Mouse (Mus musculus) liver, embryonic 13.5 days (tissue): ENCODE results near the gene Snrpd3. TPM values are rescaled to one million over a fixed set of nuclear protein-coding genes. Genes with fewer than 3 reads are reported as not detected.
A peak's percentile ranks its signal among the peaks of the same experiment; 100 is the strongest.
"Not testable (repeated sequence)": the region's sequence is repeated elsewhere in the genome, so short reads cannot be mapped to it uniquely, and the experiment has no call there.

ENCODE experiments used
- ATAC-seq: fragments of 200-750 bp; cut with Nextera tagmentation; 2 replicates; pipeline ENCODE4 v1.8.0; 2017; ENCODE audit warnings: low read depth, mild to moderate bottlenecking, moderate number of reproducible peaks, moderate library complexity
- DNase-seq: peaks from one replicate; pipeline ENCODE4 v3.0.0; 2022
- H3K27ac ChIP-seq: fragments of 300-500 bp; sonication (generic); 2 replicates; pipeline ENCODE4 v1.5.1; 2015; ENCODE audit warnings: moderate library complexity, mild to moderate bottlenecking, inconsistent platforms
- H3K27me3 ChIP-seq: fragments of 300-500 bp; sonication (generic); 2 replicates; pipeline ENCODE4 v1.6.1; 2015; ENCODE audit warnings: mild to moderate bottlenecking, inconsistent platforms
- H3K36me3 ChIP-seq: fragments of 300-500 bp; sonication (generic); 2 replicates; pipeline ENCODE4 v1.6.1; 2015; ENCODE audit warnings: mild to moderate bottlenecking, inconsistent platforms
- H3K4me1 ChIP-seq: fragments of 300-500 bp; sonication (generic); replicated peaks from 2 replicates; pipeline ENCODE4 v1.6.1; 2015; ENCODE audit warnings: inconsistent platforms
- H3K4me2 ChIP-seq: fragments of 300-500 bp; sonication (generic); 2 replicates; pipeline ENCODE4 v1.6.1; 2015; ENCODE audit warnings: inconsistent platforms, mild to moderate bottlenecking, moderate library complexity
- H3K4me3 ChIP-seq: fragments of 300-500 bp; sonication (generic); replicated peaks from 2 replicates; pipeline ENCODE4 v1.5.1; 2015; ENCODE audit warnings: mild to moderate bottlenecking, inconsistent platforms
- H3K9ac ChIP-seq: fragments of 300-500 bp; sonication (generic); 2 replicates; pipeline ENCODE4 v1.6.1; 2015; ENCODE audit warnings: mild to moderate bottlenecking, inconsistent platforms
- H3K9me3 ChIP-seq: fragments of 300-500 bp; sonication (generic); replicated peaks from 2 replicates; pipeline ENCODE4 v1.6.1; 2016; ENCODE audit warnings: inconsistent platforms
- WGBS: fragments of 180-500 bp; shearing (Covaris S2); methylation state at CpG from one replicate; pipeline ENCODE4 v1.1.7; 2015; ENCODE audit not compliant: insufficient replicate concordance; 5-methylcytosine and 5-hydroxymethylcytosine counted together
- polyA plus RNA-seq: library from polyadenylated mRNA; unstranded; fragments of >200 nt; fragmentation: Nextera tagmentation; extraction: Ambion mirVana; gene quantifications from 2 replicates; pipeline ENCODE4 v1.2.1, GENCODE M21; 2015

The Snrpd3 gene
- polyA plus RNA-seq, 1 experiment from 2014 or later: 109 TPM

GRCm38 (mm10) chr10:75559041-75559675, 41.8 kb downstream of the Snrpd3 start:
- peaks cover 14% of the 10 kb centered on the region for H3K4me1 ChIP-seq
- H3K9ac ChIP-seq: no peak overlapping the region
- H3K36me3 ChIP-seq: no peaks in the 10 kb centered on the region
- peak overlapping the region; percentile 51; the same call in 1 of the 2 replicates for H3K4me3 ChIP-seq
- DNase-seq: no peak
- WGBS: 8% methylated on average over 14 of the region's 14 CpGs
- H3K27ac ChIP-seq: no peak overlapping the region
- H3K4me2 ChIP-seq: peak overlapping the region; percentile 68
- no peaks in the 10 kb centered on the region for H3K9me3 ChIP-seq
- no peak for ATAC-seq
- H3K27me3 ChIP-seq: peaks cover 73% of the 10 kb centered on the region

- H3K27me3 ChIP-seq: peaks cover 73% of the 10 kb centered on the region
- H3K4me2 ChIP-seq: peak within 1 kb of the TSS; percentile 68
- 2% methylated on average over 74 of the region's 75 CpGs for WGBS
- peaks cover 16% of the 10 kb centered on the region for H3K4me1 ChIP-seq
- H3K9ac ChIP-seq: no peak within 1 kb of the TSS
- H3K9me3 ChIP-seq: no peaks in the 10 kb centered on the region
- peak within 1 kb of the TSS; percentile 51 for H3K4me3 ChIP-seq
- no peak for ATAC-seq
- DNase-seq: no peak
- H3K36me3 ChIP-seq: no peaks in the 10 kb centered on the region
- no peak within 1 kb of the TSS for H3K27ac ChIP-seq
Measured at GRCm38 (mm10) chr10:75559676-75560548, 42.6 kb downstream of the Snrpd3 start, which contains the start of gene Lrrc75b. Gene Lrrc75b, minus strand, starts transcription at chr10:75560330.

GRCm38 (mm10) chr10:75560549-75560899, 43.2 kb downstream of the Snrpd3 start:
- no peaks in the 10 kb centered on the region for H3K9me3 ChIP-seq
- H3K9ac ChIP-seq: no peak overlapping the region
- ATAC-seq (no peak), DNase-seq (no peak)
- WGBS: 11% methylated on average over 6 of the region's 6 CpGs
- no peak overlapping the region for H3K27ac ChIP-seq
- no peaks in the 10 kb centered on the region for H3K36me3 ChIP-seq
- peak overlapping the region; percentile 68 for H3K4me2 ChIP-seq
- H3K4me3 ChIP-seq: no peak overlapping the region
- peaks cover 73% of the 10 kb centered on the region for H3K27me3 ChIP-seq
- H3K4me1 ChIP-seq: peaks cover 22% of the 10 kb centered on the region

- no peak within 1 kb of the TSS for H3K9ac ChIP-seq
- H3K4me1 ChIP-seq: peaks cover 28% of the 10 kb centered on the region
- H3K36me3 ChIP-seq: no peaks in the 10 kb centered on the region
- no peak within 1 kb of the TSS for H3K4me3 ChIP-seq
- H3K27me3 ChIP-seq: peaks cover 73% of the 10 kb centered on the region
- no peak for ATAC-seq
- no peaks in the 10 kb centered on the region for H3K9me3 ChIP-seq
- WGBS: 40% methylated on average over 10 of the region's 10 CpGs
- H3K27ac ChIP-seq: no peak within 1 kb of the TSS
- peak within 1 kb of the TSS; percentile 68; the same call in 1 of the 2 replicates for H3K4me2 ChIP-seq
- DNase-seq: no peak
Measured at GRCm38 (mm10) chr10:75561071-75561654, 43.8 kb downstream of the Snrpd3 start, which contains the start of gene Ggt1. Gene Ggt1, plus strand, starts transcription at chr10:75561604.

GRCm38 (mm10) chr10:75562596-75562995, 45.2 kb downstream of the Snrpd3 start:
- H3K9me3 ChIP-seq: no peaks in the 10 kb centered on the region
- no peaks in the 10 kb centered on the region for H3K36me3 ChIP-seq
- ATAC-seq (no peak), DNase-seq (no peak)
- H3K27ac ChIP-seq: no peak overlapping the region
- peaks cover 62% of the 10 kb centered on the region for H3K27me3 ChIP-seq
- H3K4me1 ChIP-seq: peaks cover 30% of the 10 kb centered on the region
- 63% methylated on average over 8 of the region's 8 CpGs for WGBS
- H3K4me2 ChIP-seq: no peak overlapping the region
- no peak overlapping the region for H3K4me3 ChIP-seq
- H3K9ac ChIP-seq: no peak overlapping the region

GRCm38 (mm10) chr10:75564687-75565265, 47.4 kb downstream of the Snrpd3 start:
- Histone ChIP-seq H3K4me3 (no peak overlapping the region), H3K9me3 (no peaks in the 10 kb centered on the region), H3K4me1 (peaks cover 42% of the 10 kb centered on the region), H3K27ac (no peak overlapping the region), H3K9ac (no peak overlapping the region), H3K27me3 (peaks cover 40% of the 10 kb centered on the region), H3K36me3 (no peaks in the 10 kb centered on the region), H3K4me2 (no peak overlapping the region)
- WGBS: 51% methylated on average over 12 of the region's 12 CpGs
- DNase-seq (no peak), ATAC-seq (no peak)

- 0 out of 2 replicates have a peak, but pooled peaks have one; percentile 5 for ATAC-seq
- Histone ChIP-seq H3K4me2 (0 out of 2 replicates have a peak overlapping the region, but pooled peaks have one; percentile 0), H3K36me3 (no peaks in the 10 kb centered on the region), H3K27me3 (peaks cover 33% of the 10 kb centered on the region), H3K9me3 (no peaks in the 10 kb centered on the region), H3K27ac (no peak overlapping the region), H3K4me3 (no peak overlapping the region), H3K9ac (no peak overlapping the region), H3K4me1 (peaks cover 37% of the 10 kb centered on the region)
- WGBS: 10% methylated on average over 6 of the region's 6 CpGs
- DNase-seq: no peak
Measured at GRCm38 (mm10) chr10:75565436-75565835, 48.1 kb downstream of the Snrpd3 start.

GRCm38 (mm10) chr10:75565906-75566305, 48.6 kb downstream of the Snrpd3 start:
- Histone ChIP-seq H3K4me2 (0 out of 2 replicates have a peak overlapping the region, but pooled peaks have one; percentile 0), H3K4me3 (no peak overlapping the region), H3K9ac (no peak overlapping the region), H3K36me3 (no peaks in the 10 kb centered on the region), H3K27ac (peak overlapping the region; percentile 32; the same call in 1 of the 2 replicates), H3K9me3 (no peaks in the 10 kb centered on the region), H3K4me1 (peaks cover 37% of the 10 kb centered on the region), H3K27me3 (peaks cover 29% of the 10 kb centered on the region)
- no peak for DNase-seq
- ATAC-seq: peak; percentile 40; the same call in 1 of the 2 replicates
- 25% methylated on average over 7 of the region's 7 CpGs for WGBS

GRCm38 (mm10) chr10:75566321-75566720, 49.0 kb downstream of the Snrpd3 start:
- peaks cover 37% of the 10 kb centered on the region for H3K4me1 ChIP-seq
- no peaks in the 10 kb centered on the region for H3K9me3 ChIP-seq
- ATAC-seq (no peak), DNase-seq (no peak)
- peak overlapping the region; percentile 32; the same call in 1 of the 2 replicates for H3K27ac ChIP-seq
- WGBS: 52% methylated on average over 5 of the region's 5 CpGs
- H3K36me3 ChIP-seq: no peaks in the 10 kb centered on the region
- peaks cover 24% of the 10 kb centered on the region for H3K27me3 ChIP-seq
- H3K4me2 ChIP-seq: no peak overlapping the region
- H3K4me3 ChIP-seq: no peak overlapping the region
- H3K9ac ChIP-seq: no peak overlapping the region

- H3K4me3 ChIP-seq, H3K4me2 ChIP-seq, H3K9me3 ChIP-seq, H3K36me3 ChIP-seq, ATAC-seq, H3K9ac ChIP-seq, H3K27ac ChIP-seq, DNase-seq: not testable (repeated sequence)
- Histone ChIP-seq H3K4me1 (peaks cover 37% of the 10 kb centered on the region), H3K27me3 (peaks cover 20% of the 10 kb centered on the region)
- WGBS: 59% methylated on average over 2 of the region's 2 CpGs
Measured at GRCm38 (mm10) chr10:75566765-75567164, 49.4 kb downstream of the Snrpd3 start.

GRCm38 (mm10) chr10:75568029-75568428, 50.7 kb downstream of the Snrpd3 start:
- H3K4me3 ChIP-seq: no peak overlapping the region
- peaks cover 37% of the 10 kb centered on the region for H3K4me1 ChIP-seq
- no peak overlapping the region for H3K27ac ChIP-seq
- ATAC-seq: no peak
- H3K9me3 ChIP-seq: no peaks in the 10 kb centered on the region
- no peaks in the 10 kb centered on the region for H3K36me3 ChIP-seq
- H3K27me3 ChIP-seq: peaks cover 7% of the 10 kb centered on the region
- H3K9ac ChIP-seq: no peak overlapping the region
- 18% methylated on average over 5 of the region's 5 CpGs for WGBS
- DNase-seq: no peak
- 0 out of 2 replicates have a peak overlapping the region, but pooled peaks have one; percentile 24 for H3K4me2 ChIP-seq
